Mouse (Mus musculus) cerebellum, postnatal 14 days (tissue): ENCODE results near the gene Insl6.
A peak's percentile ranks its signal among the peaks of the same experiment; 100 is the strongest.

Experiments
- DNase-seq, 2 experiments: peaks; one replicate each; pipeline ENCODE4 v3.0.0; 2021; ENCODE audit warnings: mixed read lengths in 2 of 2

Gene Insl6

GRCm38 (mm10) chr19:29354895-29355877 is 30.0 kb upstream of the Insl6 start:
- peak; percentile 92 to 96 for DNase-seq

- DNase-seq = no peak
Observed at GRCm38 (mm10) chr19:29350991-29351390, 25.8 kb upstream of the Insl6 start.

GRCm38 (mm10) chr19:29345636-29346035 is 20.5 kb upstream of the Insl6 start:
- DNase-seq = no peak

- DNase-seq = no peak
Observed at GRCm38 (mm10) chr19:29344868-29345267, 19.7 kb upstream of the Insl6 start.

- DNase-seq = no peak
Observed at GRCm38 (mm10) chr19:29342281-29342680, 17.1 kb upstream of the Insl6 start.

GRCm38 (mm10) chr19:29341029-29341428 is 15.9 kb upstream of the Insl6 start:
- DNase-seq = no peak

- DNase-seq = no peak
Observed at GRCm38 (mm10) chr19:29336624-29337023, 11.5 kb upstream of the Insl6 start.

- DNase-seq = peak; percentile 67 to 75
Observed at GRCm38 (mm10) chr19:29334068-29334745, 9.1 kb upstream of the Insl6 start, which contains the start of gene Rln1. TSS of gene Rln1 (minus strand) at chr19:29334670.

GRCm38 (mm10) chr19:29326822-29327552 is 1.8 kb upstream of the Insl6 start:
- DNase-seq = no peak

GRCm38 (mm10) chr19:29326396-29326795 is 1.2 kb upstream of the Insl6 start:
- DNase-seq = no peak

- no peak for DNase-seq
Observed at GRCm38 (mm10) chr19:29325852-29326180, 660 bp upstream of the Insl6 start.

GRCm38 (mm10) chr19:29323416-29324049 is 1.6 kb downstream of the Insl6 start:
- no peak for DNase-seq

- no peak for DNase-seq
Observed at GRCm38 (mm10) chr19:29312661-29313060, 12.5 kb downstream of the Insl6 start.

GRCm38 (mm10) chr19:29311791-29312190 is 13.4 kb downstream of the Insl6 start:
- no peak for DNase-seq

- no peak for DNase-seq
Observed at GRCm38 (mm10) chr19:29308832-29309231, 16.3 kb downstream of the Insl6 start.

- DNase-seq = no peak
Observed at GRCm38 (mm10) chr19:29302119-29302518, 23.0 kb downstream of the Insl6 start.

GRCm38 (mm10) chr19:29300919-29301318 is 24.2 kb downstream of the Insl6 start:
- no peak for DNase-seq

- no peak for DNase-seq
Observed at GRCm38 (mm10) chr19:29297366-29297765, 27.8 kb downstream of the Insl6 start.

GRCm38 (mm10) chr19:29296166-29296565 is 29.0 kb downstream of the Insl6 start:
- no peak for DNase-seq

GRCm38 (mm10) chr19:29294756-29295155 is 30.4 kb downstream of the Insl6 start:
- DNase-seq = no peak

GRCm38 (mm10) chr19:29292546-29292945 is 32.6 kb downstream of the Insl6 start:
- DNase-seq = no peak

- DNase-seq = no peak
Observed at GRCm38 (mm10) chr19:29291532-29291931, 33.6 kb downstream of the Insl6 start.

GRCm38 (mm10) chr19:29287863-29288262 is 37.3 kb downstream of the Insl6 start:
- no peak for DNase-seq
